Mouse (Mus musculus) liver, adult 2 months (tissue): Measurements from ENCODE around the gene Rab3c. TPM values are rescaled to one million over a fixed set of nuclear protein-coding genes. Genes with fewer than 3 reads are reported as not detected.
A peak's percentile ranks its signal among the peaks of the same experiment; 100 is the strongest.

Experiments
- DNase-seq: peaks from one replicate; pipeline ENCODE4 v3.0.0-alpha.2; 2011; ENCODE audit warnings: low read depth, low spot score; ENCODE audit errors: extremely low read depth
- H3K27ac ChIP-seq: fragments of 200-500 bp; replicated peaks from 2 replicates; pipeline ENCODE4 v1.5.1; 2012; ENCODE audit warnings: low read depth, mild to moderate bottlenecking, control low read depth, inconsistent platforms, low read length; ENCODE audit not compliant: insufficient read depth
- H3K27me3 ChIP-seq: fragments of 200-500 bp; 2 replicates; pipeline ENCODE4 v1.6.1; 2012; ENCODE audit warnings: mild to moderate bottlenecking, moderate library complexity, low read length, inconsistent platforms; ENCODE audit not compliant: control insufficient read depth, insufficient read depth
- H3K36me3 ChIP-seq: fragments of 200-500 bp; 2 replicates; pipeline ENCODE4 v1.6.1; 2012; ENCODE audit warnings: low read length, inconsistent platforms; ENCODE audit not compliant: control insufficient read depth, insufficient read depth
- H3K4me1 ChIP-seq: fragments of 200-500 bp; 2 replicates; pipeline ENCODE4 v1.6.1; 2011; ENCODE audit warnings: low read length; ENCODE audit not compliant: control insufficient read depth, insufficient read depth
- H3K4me3 ChIP-seq: fragments of 200-500 bp; 2 replicates; pipeline ENCODE4 v1.5.1; 2011; ENCODE audit warnings: low read depth, mild to moderate bottlenecking, control low read depth, low read length, moderate library complexity; ENCODE audit not compliant: insufficient read depth
- H3K79me2 ChIP-seq: fragments of 200-500 bp; 2 replicates; pipeline ENCODE4 v1.6.1; 2012; ENCODE audit warnings: inconsistent platforms, mild to moderate bottlenecking, low read length, moderate library complexity; ENCODE audit not compliant: control insufficient read depth, insufficient read depth
- H3K9ac ChIP-seq: fragments of 200-500 bp; 2 replicates; pipeline ENCODE4 v1.6.1; 2012; ENCODE audit warnings: low read depth, mild to moderate bottlenecking, control low read depth, inconsistent platforms, low read length
- CTCF ChIP-seq: fragments of 200-500 bp; IDR thresholded peaks from 2 replicates; pipeline ENCODE4 v1.5.1; 2011; ENCODE audit warnings: low read depth, low read length, control low read depth
- POLR2A ChIP-seq: fragments of 200-500 bp; IDR thresholded peaks from 2 replicates; pipeline ENCODE4 v1.6.1; 2011; ENCODE audit warnings: low read length, control low read depth; ENCODE audit not compliant: insufficient read depth; ENCODE audit errors: extremely low read depth
- WGBS: fragments of 180-500 bp; shearing (Covaris S2); methylation state at CpG from one replicate; pipeline ENCODE4 v1.1.7; 2018; 5-methylcytosine and 5-hydroxymethylcytosine counted together
- polyA plus RNA-seq: library from polyadenylated mRNA; depleted of rRNA; stranded (reverse); fragments of >200 nt; gene quantifications from 2 replicates; pipeline ENCODE4 v1.2.3, GENCODE M21; 2012; rRNA removed
- total RNA-seq: library from RNA; depleted of rRNA; stranded (reverse); fragments of >200 nt; gene quantifications from 2 replicates; pipeline ENCODE4 v1.2.3, GENCODE M21; 2014; rRNA removed

The Rab3c gene
- total RNA-seq (under 0.01 and 0.09 TPM in 2 replicates), polyA plus RNA-seq (not detected in 2 replicates)

- Histone ChIP-seq H3K36me3 (no peaks in the 10 kb centered on the region), H3K4me1 (no peaks in the 10 kb centered on the region), H3K79me2 (no peaks in the 10 kb centered on the region), H3K27ac (no peak within 1 kb of the TSS), H3K9ac (no peak within 1 kb of the TSS), H3K27me3 (peaks cover 6% of the 10 kb centered on the region; the same call in 1 of the 2 replicates), H3K4me3 (no peak within 1 kb of the TSS)
- WGBS = 4% methylated on average over 20 of the region's 20 CpGs
- DNase-seq = no peak
- TF ChIP-seq POLR2A (no peak), CTCF (no peak)
These were observed at the start of gene Rab3c for GRCm38 (mm10) chr13:110280563-110281144. Gene Rab3c, minus strand, starts transcription at chr13:110280996.

- peak; percentile 4 for DNase-seq
- Histone ChIP-seq H3K27me3 (no peaks in the 10 kb centered on the region), H3K4me3 (no peak overlapping the region), H3K79me2 (no peaks in the 10 kb centered on the region), H3K9ac (no peak overlapping the region), H3K4me1 (no peaks in the 10 kb centered on the region), H3K27ac (no peak overlapping the region), H3K36me3 (no peaks in the 10 kb centered on the region)
- 43% methylated on average over 4 of the region's 4 CpGs for WGBS
- TF ChIP-seq POLR2A (no peak), CTCF (no peak)
These were observed 38.0 kb upstream of the Rab3c start for GRCm38 (mm10) chr13:110318746-110319145.

DNA sequence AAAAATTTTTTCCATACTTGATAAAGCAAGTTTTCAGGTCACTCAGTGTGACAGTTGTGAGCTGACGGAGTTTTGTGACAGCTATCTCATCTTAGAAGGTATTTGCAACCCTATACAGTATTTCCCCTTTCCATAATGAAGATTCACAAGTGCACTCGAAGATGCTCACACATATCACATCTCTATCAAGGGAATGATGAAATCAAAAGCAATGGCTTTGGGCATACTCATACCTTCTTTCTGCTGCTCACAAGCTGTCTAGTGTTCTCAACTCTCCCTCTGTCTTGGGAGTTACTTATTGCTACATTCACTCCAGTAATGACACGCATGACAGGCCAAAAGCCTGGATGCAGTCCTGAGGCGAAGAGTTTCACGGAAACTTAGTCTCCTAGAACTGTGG, 26.4 kb upstream of the Rab3c start:
- DNase-seq = no peak
- TF ChIP-seq CTCF = no peak
- TF ChIP-seq POLR2A = no peak
- H3K4me3 ChIP-seq = no peak overlapping the region
- 85% methylated on average over 5 of the region's 5 CpGs for WGBS
- H3K79me2 ChIP-seq = no peaks in the 10 kb centered on the region
- no peak overlapping the region for H3K27ac ChIP-seq
- no peak overlapping the region for H3K9ac ChIP-seq
- H3K4me1 ChIP-seq = no peaks in the 10 kb centered on the region
- H3K27me3 ChIP-seq = no peaks in the 10 kb centered on the region
- no peaks in the 10 kb centered on the region for H3K36me3 ChIP-seq

DNA sequence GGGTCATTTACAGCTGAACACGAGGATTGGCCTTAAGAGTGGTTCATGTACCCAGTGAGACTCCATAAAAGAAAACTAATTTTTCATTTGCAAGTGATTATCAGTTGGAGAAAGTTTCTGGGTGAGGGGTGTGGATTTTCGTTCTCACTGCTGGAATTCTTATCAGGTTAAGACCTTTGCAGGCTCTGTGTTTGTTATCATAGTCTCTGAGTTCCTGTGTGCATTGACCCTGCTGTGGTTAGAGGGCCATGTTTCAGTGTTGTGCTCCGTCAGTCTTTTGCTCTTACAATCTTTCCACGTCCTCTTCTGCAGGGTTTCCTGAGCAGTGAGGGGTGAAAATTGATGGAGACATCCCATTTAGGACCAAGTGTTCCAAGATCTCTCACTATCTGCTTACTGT, 16.3 kb upstream of the Rab3c start:
- H3K4me1 ChIP-seq = no peaks in the 10 kb centered on the region
- WGBS = 46% methylated on average over 4 of the region's 4 CpGs
- H3K79me2 ChIP-seq = no peaks in the 10 kb centered on the region
- no peak overlapping the region for H3K27ac ChIP-seq
- DNase-seq = no peak
- H3K4me3 ChIP-seq = no peak overlapping the region
- no peak for TF ChIP-seq CTCF
- no peak for TF ChIP-seq POLR2A
- no peaks in the 10 kb centered on the region for H3K36me3 ChIP-seq
- H3K9ac ChIP-seq = no peak overlapping the region
- no peaks in the 10 kb centered on the region for H3K27me3 ChIP-seq

- no peaks in the 10 kb centered on the region for H3K79me2 ChIP-seq
- 70% methylated on average over 3 of the region's 3 CpGs for WGBS
These were observed 7.7 kb upstream of the Rab3c start for GRCm38 (mm10) chr13:110288499-110288898.

DNA sequence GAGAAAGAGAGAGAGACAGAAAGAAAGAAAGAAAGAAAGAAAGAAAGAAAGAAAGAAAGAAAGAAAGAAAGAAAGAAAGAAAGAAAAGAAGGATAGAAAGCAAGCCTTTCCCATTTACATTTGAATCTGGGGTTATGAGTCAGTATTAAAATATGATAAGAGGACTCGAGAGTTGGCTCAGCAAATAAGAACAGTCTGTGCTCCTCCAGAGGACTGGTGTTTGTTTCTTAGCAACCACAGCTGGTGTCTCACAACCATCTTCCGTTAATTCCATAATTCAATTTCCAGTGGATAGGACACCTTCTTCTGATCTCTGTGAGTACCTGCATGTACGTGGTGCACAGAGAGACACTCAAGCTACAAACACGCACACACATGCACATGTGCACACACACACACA, 3.0 kb upstream of the Rab3c start:
- Histone ChIP-seq H3K79me2 (no peaks in the 10 kb centered on the region), H3K4me1 (no peaks in the 10 kb centered on the region), H3K27me3 (peaks cover 6% of the 10 kb centered on the region; the same call in 1 of the 2 replicates), H3K9ac (no peak overlapping the region), H3K27ac (no peak overlapping the region), H3K36me3 (no peaks in the 10 kb centered on the region), H3K4me3 (no peak overlapping the region)
- 73% methylated on average over 4 of the region's 4 CpGs for WGBS
- DNase-seq = no peak
- TF ChIP-seq CTCF = no peak
- TF ChIP-seq POLR2A = no peak

More at GRCm38 (mm10) chr13:110288499-110288898, 7.7 kb upstream of the Rab3c start:
- no peak overlapping the region for H3K27ac ChIP-seq
- no peak overlapping the region for H3K9ac ChIP-seq
- H3K36me3 ChIP-seq = no peaks in the 10 kb centered on the region
- TF ChIP-seq CTCF (no peak), POLR2A (no peak)
- H3K27me3 ChIP-seq = no peaks in the 10 kb centered on the region
- no peaks in the 10 kb centered on the region for H3K4me1 ChIP-seq
- no peak for DNase-seq
- H3K4me3 ChIP-seq = no peak overlapping the region
